Mouse (Mus musculus) kidney, embryonic 14.5 days (tissue): ENCODE results near the gene Nup98. TPM values are rescaled to one million over a fixed set of nuclear protein-coding genes. Genes with fewer than 3 reads are reported as not detected.

Source experiments
- ATAC-seq: fragments of 200-750 bp; cut with Nextera tagmentation; 2 replicates; pipeline ENCODE4 v1.8.0; 2017; ENCODE audit warnings: moderate number of reproducible peaks, mild to moderate bottlenecking, moderate TSS enrichment, moderate library complexity; ENCODE audit not compliant: low FRiP score, low TSS enrichment
- H3K27ac ChIP-seq: fragments of 300-500 bp; sonication (generic); 2 replicates; pipeline ENCODE4 v1.5.1; 2014; ENCODE audit warnings: low read depth, mild to moderate bottlenecking, low read length, moderate library complexity, mixed read lengths
- H3K27me3 ChIP-seq: fragments of 300-500 bp; sonication (generic); 2 replicates; pipeline ENCODE4 v1.6.1; 2014; ENCODE audit warnings: mild to moderate bottlenecking, low read length; ENCODE audit not compliant: control insufficient read depth, insufficient read depth
- H3K36me3 ChIP-seq: fragments of 300-500 bp; sonication (generic); 2 replicates; pipeline ENCODE4 v1.6.1; 2014; ENCODE audit warnings: low read length, mixed read lengths; ENCODE audit not compliant: control insufficient read depth, insufficient read depth
- H3K4me1 ChIP-seq: fragments of 300-500 bp; sonication (generic); 2 replicates; pipeline ENCODE4 v1.6.1; 2014; ENCODE audit warnings: low read length, mixed read lengths; ENCODE audit not compliant: control insufficient read depth, insufficient read depth
- H3K4me2 ChIP-seq: fragments of 300-500 bp; sonication (generic); replicated peaks from 2 replicates; pipeline ENCODE4 v1.6.1; 2014; ENCODE audit warnings: low read depth, mild to moderate bottlenecking, low read length
- H3K4me3 ChIP-seq: fragments of 300-500 bp; sonication (generic); 2 replicates; pipeline ENCODE4 v1.5.1; 2014; ENCODE audit warnings: mild to moderate bottlenecking, low read length
- H3K9ac ChIP-seq: fragments of 300-500 bp; sonication (generic); 2 replicates; pipeline ENCODE4 v1.6.1; 2014; ENCODE audit warnings: low read depth, mild to moderate bottlenecking, low read length, moderate library complexity
- H3K9me3 ChIP-seq: fragments of 300-500 bp; sonication (generic); 2 replicates; pipeline ENCODE4 v1.6.1; 2016; ENCODE audit warnings: low read length; ENCODE audit not compliant: control insufficient read depth
- WGBS: fragments of 180-500 bp; shearing (Covaris S2); extraction: QIAGEN DNeasy Blood & Tissue Kit; methylation state at CpG from one replicate; pipeline ENCODE4 v1.1.7; 2014; 5-methylcytosine and 5-hydroxymethylcytosine counted together
- polyA plus RNA-seq: library from polyadenylated mRNA; unstranded; fragments of >200 nt; fragmentation: Nextera tagmentation; extraction: Ambion mirVana; gene quantifications from 2 replicates; pipeline ENCODE4 v1.2.1, GENCODE M21; 2014

Nup98 gene
- polyA plus RNA-seq, 1 experiment from 2014 or later: 55.4 TPM

GRCm38 (mm10) chr7:102242371-102242770 is 32.4 kb upstream of the Nup98 start:
- no peak overlapping the region for H3K9ac ChIP-seq
- H3K36me3 ChIP-seq: peaks cover 40% of the 10 kb centered on the region
- H3K4me1 ChIP-seq: peaks cover 18% of the 10 kb centered on the region
- H3K4me3 ChIP-seq: no peak overlapping the region
- no peak overlapping the region for H3K4me2 ChIP-seq
- 79% methylated on average over 5 of the region's 5 CpGs for WGBS
- H3K27ac ChIP-seq: no peak overlapping the region
- no peaks in the 10 kb centered on the region for H3K9me3 ChIP-seq
- no peak for ATAC-seq
- H3K27me3 ChIP-seq: no peaks in the 10 kb centered on the region

- Histone ChIP-seq H3K4me2 (no peak overlapping the region), H3K4me1 (no peaks in the 10 kb centered on the region), H3K9ac (no peak overlapping the region), H3K27me3 (no peaks in the 10 kb centered on the region), H3K27ac (no peak overlapping the region), H3K4me3 (no peak overlapping the region), H3K9me3 (no peaks in the 10 kb centered on the region), H3K36me3 (peaks cover 59% of the 10 kb centered on the region)
- 90% methylated on average over 16 of the region's 16 CpGs for WGBS
- ATAC-seq: peak; percentile 22; the same call in 1 of the 2 replicates
These were observed 29.6 kb upstream of the Nup98 start for GRCm38 (mm10) chr7:102239591-102239990.

GRCm38 (mm10) chr7:102238686-102239286 is 28.8 kb upstream of the Nup98 start:
- no peaks in the 10 kb centered on the region for H3K27me3 ChIP-seq
- 88% methylated on average over 8 of the region's 8 CpGs for WGBS
- H3K9me3 ChIP-seq: no peaks in the 10 kb centered on the region
- H3K4me1 ChIP-seq: no peaks in the 10 kb centered on the region
- peaks cover 59% of the 10 kb centered on the region for H3K36me3 ChIP-seq
- ATAC-seq: no peak
- H3K4me3 ChIP-seq: no peak overlapping the region
- H3K27ac ChIP-seq: no peak overlapping the region
- no peak overlapping the region for H3K9ac ChIP-seq
- H3K4me2 ChIP-seq: no peak overlapping the region

- 80% methylated on average over 4 of the region's 4 CpGs for WGBS
- H3K9ac ChIP-seq: no peak overlapping the region
- H3K4me3 ChIP-seq: no peak overlapping the region
- ATAC-seq: no peak
- H3K9me3 ChIP-seq: no peaks in the 10 kb centered on the region
- H3K27ac ChIP-seq: no peak overlapping the region
- H3K27me3 ChIP-seq: no peaks in the 10 kb centered on the region
- no peaks in the 10 kb centered on the region for H3K4me1 ChIP-seq
- no peak overlapping the region for H3K4me2 ChIP-seq
- peaks cover 25% of the 10 kb centered on the region for H3K36me3 ChIP-seq
These were observed 23.1 kb upstream of the Nup98 start for GRCm38 (mm10) chr7:102233059-102233458.

DNA sequence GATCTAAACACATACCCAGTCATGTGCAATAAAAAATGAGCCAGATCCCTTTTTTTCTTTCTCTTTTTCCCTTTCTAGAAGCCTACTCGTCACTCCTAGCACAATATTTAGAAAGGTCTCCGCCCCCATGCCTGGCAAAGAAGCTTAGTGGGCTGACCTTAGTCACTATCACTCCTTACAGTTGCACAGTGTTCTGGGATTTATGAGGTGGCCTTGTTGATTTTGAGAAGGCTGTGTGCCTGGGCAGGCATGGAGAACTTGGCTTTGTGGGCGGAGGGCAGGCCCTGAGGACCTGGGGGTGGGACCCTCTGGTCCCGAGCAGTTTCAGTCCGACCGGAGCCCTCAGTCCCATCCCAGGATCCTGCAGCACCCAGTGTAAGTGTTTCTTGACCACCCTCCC is 19.8 kb upstream of the Nup98 start:
- H3K36me3 ChIP-seq: peaks cover 8% of the 10 kb centered on the region; the same call in 1 of the 2 replicates
- ATAC-seq: no peak

DNA sequence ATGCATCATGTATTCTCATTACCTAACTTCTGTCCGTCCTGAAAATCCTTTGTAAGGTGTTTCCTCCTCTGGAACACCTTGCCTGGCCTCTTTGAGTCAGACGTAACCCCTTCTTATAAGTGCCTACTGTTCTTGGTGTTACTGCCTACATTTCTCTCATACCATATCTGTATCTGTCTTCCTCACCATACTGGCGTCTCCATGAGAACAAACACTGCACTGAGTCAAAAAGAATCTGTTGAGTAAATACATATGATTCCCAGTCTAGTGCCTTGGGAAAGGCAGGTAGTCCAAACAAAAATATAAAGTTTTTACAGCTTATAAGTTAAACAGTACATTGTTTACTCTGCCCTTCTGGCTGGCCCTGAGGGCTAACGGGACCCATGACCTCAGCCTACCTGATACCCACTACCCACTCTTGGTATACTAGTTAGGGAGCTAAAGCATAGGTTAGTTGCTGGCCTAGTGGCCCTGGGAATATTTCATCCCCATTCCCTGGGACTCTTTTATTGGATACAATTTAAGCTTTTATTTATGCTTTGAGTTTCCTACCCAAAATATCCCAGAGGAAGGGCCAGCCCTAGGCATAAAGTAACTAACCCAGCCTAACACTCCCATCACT is 18.2 kb upstream of the Nup98 start:
- Histone ChIP-seq H3K9ac (no peak overlapping the region), H3K36me3 (peaks cover 6% of the 10 kb centered on the region; the same call in 1 of the 2 replicates)
- 92% methylated on average over 4 of the region's 4 CpGs for WGBS

More for the DNA sequence above, 19.8 kb upstream of the Nup98 start:
- Histone ChIP-seq H3K4me1 (no peaks in the 10 kb centered on the region), H3K4me2 (no peak overlapping the region), H3K9me3 (no peaks in the 10 kb centered on the region), H3K27ac (no peak overlapping the region), H3K4me3 (no peak overlapping the region), H3K27me3 (no peaks in the 10 kb centered on the region), H3K9ac (no peak overlapping the region)
- WGBS: 77% methylated on average over 6 of the region's 6 CpGs

DNA sequence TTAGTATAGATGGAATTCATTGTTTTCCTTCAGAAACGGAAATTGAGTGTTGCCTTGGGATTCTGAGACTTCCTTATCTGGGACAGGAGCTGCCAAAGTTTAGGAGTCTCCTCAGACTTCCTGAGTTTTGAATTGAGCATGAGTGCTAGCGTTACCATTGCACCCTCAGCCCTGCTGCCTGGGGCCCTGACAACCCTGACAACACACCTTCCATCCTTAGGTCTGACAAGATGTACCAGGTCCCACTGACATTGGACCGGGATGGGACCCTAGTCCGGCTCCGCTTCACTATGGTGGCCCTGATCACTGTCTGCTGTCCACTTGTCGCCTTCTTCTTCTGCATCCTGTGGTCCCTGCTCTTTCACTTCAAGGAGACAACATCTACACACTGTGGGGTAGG is 16.1 kb upstream of the Nup98 start:
- no peak overlapping the region for H3K4me3 ChIP-seq
- H3K9me3 ChIP-seq: no peaks in the 10 kb centered on the region
- H3K4me2 ChIP-seq: no peak overlapping the region
- no peak overlapping the region for H3K27ac ChIP-seq
- no peaks in the 10 kb centered on the region for H3K4me1 ChIP-seq
- no peak for ATAC-seq
- no peak overlapping the region for H3K9ac ChIP-seq
- peaks cover 6% of the 10 kb centered on the region; the same call in 1 of the 2 replicates for H3K36me3 ChIP-seq
- H3K27me3 ChIP-seq: no peaks in the 10 kb centered on the region
- WGBS: 95% methylated on average over 6 of the region's 6 CpGs

More for the DNA sequence above, 18.2 kb upstream of the Nup98 start:
- Histone ChIP-seq H3K4me2 (no peak overlapping the region), H3K27ac (no peak overlapping the region), H3K4me1 (no peaks in the 10 kb centered on the region), H3K27me3 (no peaks in the 10 kb centered on the region), H3K9me3 (no peaks in the 10 kb centered on the region), H3K4me3 (no peak overlapping the region)
- no peak for ATAC-seq

DNA sequence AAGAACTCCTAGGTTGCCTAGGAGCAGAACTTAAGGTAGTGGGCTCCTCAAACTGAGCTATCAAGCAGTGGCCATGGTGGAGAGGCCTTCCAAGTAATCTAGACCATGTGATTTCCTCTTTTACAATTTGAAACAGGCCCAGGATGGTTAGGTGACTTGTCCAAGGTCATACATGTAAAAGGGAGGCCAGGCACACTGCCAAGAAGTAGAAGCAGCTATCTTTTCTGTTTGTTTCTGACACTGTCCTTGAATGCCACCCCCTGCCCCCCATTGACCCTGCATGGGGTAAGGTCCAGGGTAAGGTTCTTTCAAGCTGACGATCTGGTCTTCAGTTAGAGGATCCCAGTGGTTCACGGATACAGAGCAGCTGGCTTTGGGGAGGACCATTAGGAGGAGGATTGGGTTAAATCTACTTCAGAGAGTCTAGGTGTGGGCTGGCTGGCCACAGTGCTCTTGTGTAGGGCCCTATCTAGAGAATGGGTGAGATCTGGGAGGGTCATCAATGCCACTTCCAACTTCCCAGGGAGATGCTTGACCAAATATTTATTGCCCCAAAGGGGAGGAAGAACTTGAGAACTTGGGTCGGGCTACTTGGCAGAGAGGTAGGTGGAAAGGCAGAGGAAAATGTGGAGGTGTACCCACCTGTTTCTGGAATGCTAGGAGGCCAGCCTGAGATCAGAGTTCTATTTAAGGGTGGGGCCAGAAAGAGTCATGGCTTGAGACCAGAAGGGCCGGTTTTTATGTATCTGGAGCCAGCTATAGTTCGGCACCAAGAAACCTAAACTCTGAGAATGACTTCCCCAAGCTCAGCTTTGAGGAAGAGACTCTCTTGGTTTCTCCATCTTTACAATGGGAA is 14.1 kb upstream of the Nup98 start:
- Histone ChIP-seq H3K4me1 (no peaks in the 10 kb centered on the region), H3K4me2 (no peak overlapping the region), H3K4me3 (no peak overlapping the region), H3K36me3 (peaks cover 6% of the 10 kb centered on the region; the same call in 1 of the 2 replicates), H3K9me3 (no peaks in the 10 kb centered on the region), H3K27me3 (no peaks in the 10 kb centered on the region), H3K27ac (no peak overlapping the region), H3K9ac (no peak overlapping the region)
- ATAC-seq: no peak
- WGBS: 84% methylated on average over 5 of the region's 5 CpGs
